Mouse (Mus musculus) midbrain, embryonic 13.5 days (tissue): Measurements from ENCODE around the gene Adamtsl2. TPM values are rescaled to one million over a fixed set of nuclear protein-coding genes. Genes with fewer than 3 reads are reported as not detected.

Experiments
- ATAC-seq: fragments of 200-750 bp; cut with Nextera tagmentation; 2 replicates; pipeline ENCODE4 v1.8.0; 2017; ENCODE audit warnings: mild to moderate bottlenecking, moderate TSS enrichment, moderate library complexity
- H3K27ac ChIP-seq: fragments of 300-500 bp; sonication (generic); 2 replicates; pipeline ENCODE4 v1.5.1; 2015; ENCODE audit warnings: inconsistent platforms, mild to moderate bottlenecking, moderate library complexity
- H3K27me3 ChIP-seq: fragments of 300-500 bp; sonication (generic); 2 replicates; pipeline ENCODE4 v1.6.1; 2015; ENCODE audit warnings: mild to moderate bottlenecking, inconsistent platforms
- H3K36me3 ChIP-seq: fragments of 300-500 bp; sonication (generic); 2 replicates; pipeline ENCODE4 v1.6.1; 2015; ENCODE audit warnings: mild to moderate bottlenecking, inconsistent platforms
- H3K4me1 ChIP-seq: fragments of 300-500 bp; sonication (generic); replicated peaks from 2 replicates; pipeline ENCODE4 v1.6.1; 2015; ENCODE audit warnings: inconsistent platforms
- H3K4me2 ChIP-seq: fragments of 300-500 bp; sonication (generic); replicated peaks from 2 replicates; pipeline ENCODE4 v1.6.1; 2015; ENCODE audit warnings: moderate library complexity, mild to moderate bottlenecking, inconsistent platforms
- H3K4me3 ChIP-seq: fragments of 300-500 bp; sonication (generic); replicated peaks from 2 replicates; pipeline ENCODE4 v1.5.1; 2015; ENCODE audit warnings: mild to moderate bottlenecking, inconsistent platforms
- H3K9ac ChIP-seq: fragments of 300-500 bp; sonication (generic); replicated peaks from 2 replicates; pipeline ENCODE4 v1.6.1; 2015; ENCODE audit warnings: mild to moderate bottlenecking, inconsistent platforms
- H3K9me3 ChIP-seq: fragments of 300-500 bp; sonication (generic); 2 replicates; pipeline ENCODE4 v1.6.1; 2016; ENCODE audit warnings: mild to moderate bottlenecking, inconsistent platforms
- WGBS: fragments of 180-500 bp; shearing (Covaris S2); methylation state at CpG from one replicate; pipeline ENCODE4 v1.1.7; 2015; 5-methylcytosine and 5-hydroxymethylcytosine counted together
- polyA plus RNA-seq: library from polyadenylated mRNA; unstranded; fragments of >200 nt; fragmentation: Nextera tagmentation; extraction: Ambion mirVana; gene quantifications from 2 replicates; pipeline ENCODE4 v1.2.1, GENCODE M21; 2015

Gene Adamtsl2
- polyA plus RNA-seq, 1 experiment from 2014 or later = 6.9 TPM

DNA sequence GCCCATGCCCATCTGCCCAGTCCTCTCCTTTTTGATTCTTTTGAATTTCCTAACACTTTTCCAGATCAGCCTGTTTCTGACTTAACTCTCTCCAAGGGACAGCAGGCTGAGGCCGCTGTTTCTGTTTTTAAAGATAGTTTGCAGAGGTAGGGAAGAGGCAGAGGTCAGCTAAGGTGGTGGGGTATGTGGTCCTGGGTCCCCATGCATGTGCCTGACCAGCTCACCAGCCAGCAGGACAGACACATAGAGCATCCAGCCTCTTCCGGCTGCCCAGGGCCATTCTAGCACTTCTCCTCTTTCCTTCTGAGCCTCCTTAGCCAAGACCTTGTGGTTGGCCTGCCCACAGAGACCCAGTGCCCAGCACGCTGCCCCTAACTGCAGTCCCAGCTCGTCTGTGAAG, 20.9 kb upstream of the Adamtsl2 start:
- WGBS = 67% methylated on average over 4 of the region's 4 CpGs
- Histone ChIP-seq H3K9ac (no peak overlapping the region), H3K36me3 (no peaks in the 10 kb centered on the region), H3K4me2 (no peak overlapping the region), H3K9me3 (no peaks in the 10 kb centered on the region), H3K27ac (no peak overlapping the region), H3K4me1 (no peaks in the 10 kb centered on the region), H3K4me3 (no peak overlapping the region), H3K27me3 (no peaks in the 10 kb centered on the region)
- ATAC-seq = no peak

GRCm38 (mm10) chr2:27058751-27059150, 20.4 kb upstream of the Adamtsl2 start:
- Histone ChIP-seq H3K27me3 (no peaks in the 10 kb centered on the region), H3K9me3 (no peaks in the 10 kb centered on the region), H3K36me3 (no peaks in the 10 kb centered on the region), H3K4me2 (no peak overlapping the region), H3K27ac (no peak overlapping the region), H3K9ac (no peak overlapping the region), H3K4me1 (no peaks in the 10 kb centered on the region), H3K4me3 (no peak overlapping the region)
- WGBS = 63% methylated on average over 12 of the region's 12 CpGs
- no peak for ATAC-seq

GRCm38 (mm10) chr2:27059187-27059586, 20.0 kb upstream of the Adamtsl2 start:
- no peak overlapping the region for H3K4me2 ChIP-seq
- no peak overlapping the region for H3K9ac ChIP-seq
- H3K4me3 ChIP-seq = no peak overlapping the region
- no peaks in the 10 kb centered on the region for H3K36me3 ChIP-seq
- H3K27me3 ChIP-seq = no peaks in the 10 kb centered on the region
- H3K4me1 ChIP-seq = no peaks in the 10 kb centered on the region
- no peaks in the 10 kb centered on the region for H3K9me3 ChIP-seq
- H3K27ac ChIP-seq = no peak overlapping the region
- 89% methylated on average over 9 of the region's 9 CpGs for WGBS
- ATAC-seq = no peak

GRCm38 (mm10) chr2:27067124-27067523, 12.1 kb upstream of the Adamtsl2 start:
- ATAC-seq = no peak

GRCm38 (mm10) chr2:27067996-27068395, 11.2 kb upstream of the Adamtsl2 start:
- 56% methylated on average over 2 of the region's 2 CpGs for WGBS
- peaks cover 8% of the 10 kb centered on the region; the same call in 1 of the 2 replicates for H3K4me1 ChIP-seq
- H3K27me3 ChIP-seq = no peaks in the 10 kb centered on the region
- H3K9ac ChIP-seq = no peak overlapping the region
- no peak overlapping the region for H3K4me2 ChIP-seq
- no peaks in the 10 kb centered on the region for H3K36me3 ChIP-seq
- no peaks in the 10 kb centered on the region for H3K9me3 ChIP-seq
- no peak overlapping the region for H3K4me3 ChIP-seq
- H3K27ac ChIP-seq = no peak overlapping the region
- no peak for ATAC-seq

More at GRCm38 (mm10) chr2:27067124-27067523, 12.1 kb upstream of the Adamtsl2 start:
- Histone ChIP-seq H3K27ac (no peak overlapping the region), H3K27me3 (no peaks in the 10 kb centered on the region), H3K4me2 (no peak overlapping the region), H3K9me3 (no peaks in the 10 kb centered on the region), H3K4me1 (peaks cover 8% of the 10 kb centered on the region; the same call in 1 of the 2 replicates), H3K36me3 (no peaks in the 10 kb centered on the region), H3K9ac (0 out of 2 replicates have a peak overlapping the region, but pooled peaks have one; percentile 1), H3K4me3 (no peak overlapping the region)
- 82% methylated on average over 2 of the region's 2 CpGs for WGBS

DNA sequence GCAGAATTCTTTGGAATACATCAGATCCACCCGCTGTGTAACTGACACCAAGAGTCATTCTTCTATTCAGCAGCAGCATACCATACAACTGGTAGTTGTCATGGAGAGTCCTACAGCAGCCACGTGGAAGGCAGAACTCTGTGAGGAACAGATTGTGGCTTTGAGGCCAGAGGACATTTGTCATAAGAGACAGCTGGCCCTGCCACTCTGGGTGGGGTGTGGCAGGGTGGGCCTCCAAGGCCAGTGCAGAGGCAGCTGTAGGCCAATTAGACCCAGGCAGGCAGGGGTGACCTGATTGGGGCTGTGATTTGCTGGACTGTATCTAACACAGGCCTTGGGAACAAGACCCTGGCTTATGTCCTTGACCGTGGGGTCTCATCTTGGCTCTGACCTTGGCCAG, 9.5 kb upstream of the Adamtsl2 start:
- Histone ChIP-seq H3K9me3 (no peaks in the 10 kb centered on the region), H3K27me3 (no peaks in the 10 kb centered on the region), H3K27ac (no peak overlapping the region), H3K4me2 (no peak overlapping the region), H3K36me3 (no peaks in the 10 kb centered on the region), H3K4me3 (no peak overlapping the region), H3K9ac (no peak overlapping the region), H3K4me1 (peaks cover 8% of the 10 kb centered on the region; the same call in 1 of the 2 replicates)
- WGBS = 43% methylated on average over 3 of the region's 3 CpGs
- no peak for ATAC-seq

GRCm38 (mm10) chr2:27070247-27070813, 8.8 kb upstream of the Adamtsl2 start:
- no peak for ATAC-seq
- Histone ChIP-seq H3K4me1 (peaks cover 8% of the 10 kb centered on the region; the same call in 1 of the 2 replicates), H3K9ac (no peak overlapping the region), H3K9me3 (no peaks in the 10 kb centered on the region), H3K27me3 (no peaks in the 10 kb centered on the region), H3K27ac (no peak overlapping the region), H3K4me2 (no peak overlapping the region), H3K36me3 (no peaks in the 10 kb centered on the region), H3K4me3 (no peak overlapping the region)
- WGBS = 82% methylated on average over 2 of the region's 2 CpGs

GRCm38 (mm10) chr2:27071137-27071536, 8.0 kb upstream of the Adamtsl2 start:
- 41% methylated on average over 4 of the region's 4 CpGs for WGBS
- H3K27ac ChIP-seq = no peak overlapping the region
- H3K4me1 ChIP-seq = peaks cover 8% of the 10 kb centered on the region; the same call in 1 of the 2 replicates

DNA sequence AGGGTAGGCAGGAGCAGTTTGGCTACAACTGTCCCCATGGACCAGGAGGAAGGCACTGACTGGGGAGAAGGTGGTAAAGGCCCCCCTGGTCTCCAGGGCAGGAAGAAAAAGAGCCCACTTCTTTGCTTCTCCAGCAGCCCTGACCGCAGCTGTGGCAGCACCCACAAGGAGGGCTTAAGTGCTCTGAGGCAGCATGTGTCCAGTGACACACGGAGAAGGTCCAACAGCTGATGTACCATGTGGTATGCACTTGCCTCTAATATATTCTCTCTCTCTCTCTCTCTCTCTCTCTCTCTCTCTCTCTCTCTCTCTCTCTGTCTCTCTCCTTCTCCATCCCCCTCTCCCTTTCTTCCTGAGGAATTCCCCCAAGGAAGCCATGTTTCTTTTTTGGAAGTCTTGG, 7.2 kb upstream of the Adamtsl2 start, which contains the start of gene Mymk:
Gene Mymk, minus strand, starts transcription at position 202 of the 400 bp plus-strand sequence.
- 76% methylated on average over 2 of the region's 2 CpGs for WGBS
- H3K4me2 ChIP-seq = no peak within 1 kb of the TSS
- no peaks in the 10 kb centered on the region for H3K9me3 ChIP-seq
- H3K4me3 ChIP-seq = no peak within 1 kb of the TSS
- H3K27ac ChIP-seq = no peak within 1 kb of the TSS
- H3K27me3 ChIP-seq = no peaks in the 10 kb centered on the region
- no peaks in the 10 kb centered on the region for H3K36me3 ChIP-seq
- no peak for ATAC-seq
- no peak within 1 kb of the TSS for H3K9ac ChIP-seq
- peaks cover 8% of the 10 kb centered on the region; the same call in 1 of the 2 replicates for H3K4me1 ChIP-seq

More at GRCm38 (mm10) chr2:27071137-27071536, 8.0 kb upstream of the Adamtsl2 start:
- no peak for ATAC-seq
- Histone ChIP-seq H3K27me3 (no peaks in the 10 kb centered on the region), H3K4me2 (no peak overlapping the region), H3K9me3 (no peaks in the 10 kb centered on the region), H3K9ac (no peak overlapping the region), H3K36me3 (no peaks in the 10 kb centered on the region), H3K4me3 (no peak overlapping the region)

DNA sequence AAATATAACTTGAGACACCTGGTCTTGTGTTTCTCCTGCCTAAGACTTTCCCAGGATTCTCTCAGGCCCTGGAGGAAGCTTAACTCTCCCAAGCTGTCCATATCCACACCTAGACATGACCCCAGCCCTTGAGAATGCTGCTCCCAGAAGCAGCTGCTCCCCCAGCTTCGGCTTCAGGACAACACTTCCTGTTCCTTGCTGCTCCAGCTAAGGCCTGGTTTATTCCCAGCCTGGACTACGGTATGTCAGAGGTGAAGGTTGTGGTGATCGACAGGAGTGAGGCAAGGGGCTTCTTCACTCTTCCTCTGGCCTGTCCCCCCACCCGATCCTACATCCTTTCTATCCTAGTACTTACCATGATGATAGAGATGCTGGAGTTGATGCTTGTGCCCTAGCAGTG, 5.8 kb upstream of the Adamtsl2 start:
- no peaks in the 10 kb centered on the region for H3K27me3 ChIP-seq
- H3K4me3 ChIP-seq = no peak overlapping the region
- no peaks in the 10 kb centered on the region for H3K36me3 ChIP-seq
- H3K9me3 ChIP-seq = no peaks in the 10 kb centered on the region
- no peak for ATAC-seq
- H3K27ac ChIP-seq = no peak overlapping the region
- peaks cover 10% of the 10 kb centered on the region for H3K4me1 ChIP-seq
- no peak overlapping the region for H3K9ac ChIP-seq
- no peak overlapping the region for H3K4me2 ChIP-seq
- WGBS = 84% methylated on average over 4 of the region's 4 CpGs

GRCm38 (mm10) chr2:27074804-27075203, 4.4 kb upstream of the Adamtsl2 start:
- Histone ChIP-seq H3K9me3 (no peaks in the 10 kb centered on the region), H3K4me1 (peaks cover 21% of the 10 kb centered on the region), H3K9ac (no peak overlapping the region), H3K27ac (no peak overlapping the region), H3K4me3 (no peak overlapping the region), H3K27me3 (no peaks in the 10 kb centered on the region), H3K4me2 (no peak overlapping the region), H3K36me3 (no peaks in the 10 kb centered on the region)
- no peak for ATAC-seq
- WGBS = 82% methylated on average over 4 of the region's 4 CpGs

GRCm38 (mm10) chr2:27075485-27075884, 3.7 kb upstream of the Adamtsl2 start:
- 75% methylated on average over 3 of the region's 3 CpGs for WGBS
- no peaks in the 10 kb centered on the region for H3K9me3 ChIP-seq
- H3K27me3 ChIP-seq = no peaks in the 10 kb centered on the region
- H3K27ac ChIP-seq = no peak overlapping the region
- ATAC-seq = no peak
- H3K36me3 ChIP-seq = no peaks in the 10 kb centered on the region
- H3K4me3 ChIP-seq = no peak overlapping the region
- H3K4me1 ChIP-seq = peaks cover 26% of the 10 kb centered on the region
- no peak overlapping the region for H3K9ac ChIP-seq
- H3K4me2 ChIP-seq = no peak overlapping the region
